Mouse (Mus musculus) liver, postnatal 0 days (tissue): ENCODE data around the gene Prdx2. TPM values are rescaled to one million over a fixed set of nuclear protein-coding genes. Genes with fewer than 3 reads are reported as not detected.

Source experiments
- ATAC-seq: fragments of 200-750 bp; cut with Nextera tagmentation; 2 replicates; pipeline ENCODE4 v1.8.0; 2017; ENCODE audit warnings: mild to moderate bottlenecking, moderate library complexity
- DNase-seq: peaks from one replicate; pipeline ENCODE4 v3.0.0-alpha.2; 2016
- H3K27ac ChIP-seq: fragments of 300-500 bp; sonication (generic); 2 replicates; pipeline ENCODE4 v1.5.1; 2014; ENCODE audit warnings: antibody characterized with exemption, moderate library complexity, mild to moderate bottlenecking, low read depth
- H3K27me3 ChIP-seq: fragments of 300-500 bp; sonication (generic); 2 replicates; pipeline ENCODE4 v1.6.1; 2014; ENCODE audit warnings: low read length, control low read depth, mixed read lengths; ENCODE audit not compliant: insufficient read depth
- H3K36me3 ChIP-seq: fragments of 300-500 bp; sonication (generic); replicated peaks from 2 replicates; pipeline ENCODE4 v1.6.1; 2014; ENCODE audit warnings: mild to moderate bottlenecking, control low read depth, low read length, moderate library complexity, mixed read lengths; ENCODE audit not compliant: insufficient read depth
- H3K4me1 ChIP-seq: fragments of 300-500 bp; sonication (generic); 2 replicates; pipeline ENCODE4 v1.6.1; 2014; ENCODE audit warnings: antibody characterized with exemption, mild to moderate bottlenecking, control low read depth; ENCODE audit not compliant: insufficient read depth
- H3K4me2 ChIP-seq: fragments of 300-500 bp; sonication (generic); 2 replicates; pipeline ENCODE4 v1.6.1; 2014; ENCODE audit warnings: low read depth, mild to moderate bottlenecking, low read length, moderate library complexity, mixed read lengths
- H3K4me3 ChIP-seq: fragments of 300-500 bp; sonication (generic); 2 replicates; pipeline ENCODE4 v1.5.1; 2014; ENCODE audit warnings: low read depth, low read length
- H3K9ac ChIP-seq: fragments of 300-500 bp; sonication (generic); replicated peaks from 2 replicates; pipeline ENCODE4 v1.6.1; 2014; ENCODE audit warnings: mild to moderate bottlenecking, moderate library complexity
- H3K9me3 ChIP-seq: fragments of 300-500 bp; sonication (generic); 2 replicates; pipeline ENCODE4 v1.6.1; 2016; ENCODE audit warnings: mild to moderate bottlenecking, control low read depth, low read length, mixed read lengths
- CTCF ChIP-seq: sonication (generic); IDR thresholded peaks from 2 replicates; pipeline ENCODE4 v1.5.1; 2016; ENCODE audit warnings: antibody characterized with exemption, low read depth
- EP300 ChIP-seq: IDR thresholded peaks from 2 replicates; pipeline ENCODE4 v1.6.1; 2016; ENCODE audit warnings: antibody characterized with exemption, low read depth, mild to moderate bottlenecking
- WGBS: fragments of 180-500 bp; shearing (Covaris S2); extraction: QIAGEN DNeasy Blood & Tissue Kit; methylation state at CpG from one replicate; pipeline ENCODE4 v1.1.7; 2014; ENCODE audit not compliant: insufficient replicate concordance; 5-methylcytosine and 5-hydroxymethylcytosine counted together
- polyA plus RNA-seq: library from polyadenylated mRNA; unstranded; fragments of >200 nt; fragmentation: Nextera tagmentation; extraction: Ambion mirVana; gene quantifications from 2 replicates; pipeline ENCODE4 v1.2.1, GENCODE M21; 2015

The Prdx2 gene
- polyA plus RNA-seq, 1 experiment from 2014 or later = 831 TPM

DNA sequence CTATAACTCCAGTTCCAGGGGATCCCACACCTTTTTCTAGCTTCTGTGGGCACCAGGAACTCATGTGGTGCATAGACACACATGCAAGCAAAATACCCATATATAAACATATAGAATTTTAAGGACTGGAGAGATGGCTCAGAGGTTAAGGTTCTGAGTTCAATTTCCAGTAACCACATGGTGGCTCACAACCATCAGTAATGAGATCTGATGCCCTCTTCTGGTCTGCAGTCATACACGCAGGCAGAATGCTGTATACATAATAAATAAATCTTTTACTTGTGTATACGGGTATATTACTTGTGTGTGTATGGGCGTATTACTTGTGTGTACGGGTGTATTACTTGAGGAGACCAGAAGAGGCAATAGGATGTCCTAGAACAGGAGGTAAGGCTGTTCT lies 5.4 kb upstream of the Prdx2 start:
- DNase-seq (no peak), ATAC-seq (no peak)
- H3K9me3 ChIP-seq = no peaks in the 10 kb centered on the region
- 80% methylated on average over 4 of the region's 4 CpGs for WGBS
- TF ChIP-seq CTCF = peak; percentile 49
- no peak for TF ChIP-seq EP300
- no peaks in the 10 kb centered on the region for H3K27me3 ChIP-seq
- H3K4me1 ChIP-seq = peaks cover 32% of the 10 kb centered on the region
- no peak overlapping the region for H3K9ac ChIP-seq
- H3K4me3 ChIP-seq = no peak overlapping the region
- H3K27ac ChIP-seq = no peak overlapping the region
- peak overlapping the region; percentile 97; the same call in 1 of the 2 replicates for H3K4me2 ChIP-seq
- peaks cover 13% of the 10 kb centered on the region; the same call in 1 of the 2 replicates for H3K36me3 ChIP-seq

DNA sequence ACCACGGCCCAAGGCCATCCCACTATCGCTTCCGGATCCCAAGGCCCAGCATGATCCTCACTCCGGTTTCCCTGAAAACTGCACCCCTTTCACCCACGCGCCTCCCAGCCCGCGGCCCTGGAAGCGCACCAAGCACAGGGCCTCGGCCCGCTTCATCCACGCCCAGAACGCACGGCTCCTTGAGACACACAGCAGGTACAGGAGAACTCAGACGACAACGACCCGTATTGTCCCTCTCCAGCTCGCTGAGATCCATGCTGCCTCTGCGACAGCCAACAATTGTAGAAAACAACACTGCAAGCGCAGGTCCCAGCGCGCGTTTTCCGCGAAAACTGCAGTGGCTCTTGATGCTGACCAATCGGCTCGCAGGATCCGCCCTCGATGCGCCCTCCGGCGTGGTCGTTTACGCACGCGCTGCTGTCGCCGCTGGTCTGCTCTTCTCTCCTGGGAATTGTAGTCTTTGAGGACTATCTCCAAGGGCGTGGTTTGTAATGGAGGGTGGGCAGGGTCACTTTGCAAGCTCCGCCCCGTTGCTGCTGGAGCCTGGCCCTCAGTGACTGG lies 3.6 kb upstream of the Prdx2 start:
- peak; percentile 85 for ATAC-seq
- TF ChIP-seq EP300 = no peak; the same call in 1 of the 2 replicates
- TF ChIP-seq CTCF = no peak

DNA sequence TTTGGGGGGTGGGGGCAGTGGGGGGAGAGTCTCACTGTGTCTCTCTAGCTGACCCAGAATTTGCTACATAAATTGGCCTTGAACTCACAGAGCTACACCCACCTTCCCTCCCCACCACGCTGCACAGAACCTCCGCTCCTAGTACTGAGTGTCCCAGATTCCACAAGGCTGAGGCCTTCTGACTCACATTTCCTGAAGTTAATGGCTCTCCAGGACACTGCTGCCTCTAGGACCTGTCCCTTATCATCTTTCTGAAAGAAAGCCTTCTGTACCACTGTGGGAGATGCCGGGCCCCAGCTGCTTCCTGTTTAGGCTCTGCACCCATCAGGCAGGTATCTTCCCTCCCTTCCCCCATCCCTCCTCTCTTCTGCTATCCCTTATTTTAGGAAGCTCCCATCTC lies 2.8 kb upstream of the Prdx2 start:
- Histone ChIP-seq H3K9ac (no peak overlapping the region; the same call in 1 of the 2 replicates), H3K4me3 (peak overlapping the region; percentile 2; the same call in 1 of the 2 replicates), H3K9me3 (no peaks in the 10 kb centered on the region), H3K4me2 (peak overlapping the region; percentile 97), H3K4me1 (peaks cover 37% of the 10 kb centered on the region), H3K27me3 (no peaks in the 10 kb centered on the region), H3K27ac (peak overlapping the region; percentile 98), H3K36me3 (peaks cover 13% of the 10 kb centered on the region)
- ATAC-seq (no peak), DNase-seq (no peak)
- 14% methylated on average over 3 of the region's 3 CpGs for WGBS
- TF ChIP-seq EP300 (no peak), CTCF (no peak)

More for the DNA sequence above, 3.6 kb upstream of the Prdx2 start:
- no peaks in the 10 kb centered on the region for H3K27me3 ChIP-seq
- peak overlapping the region; percentile 77 for H3K9ac ChIP-seq
- no peaks in the 10 kb centered on the region for H3K9me3 ChIP-seq
- peak; percentile 96 for DNase-seq
- peak overlapping the region; percentile 98 for H3K27ac ChIP-seq
- H3K36me3 ChIP-seq = peaks cover 13% of the 10 kb centered on the region; the same call in 1 of the 2 replicates
- H3K4me3 ChIP-seq = peak overlapping the region; percentile 72
- 2% methylated on average over 41 of the region's 41 CpGs for WGBS
- peaks cover 37% of the 10 kb centered on the region for H3K4me1 ChIP-seq
- peak overlapping the region; percentile 97 for H3K4me2 ChIP-seq

DNA sequence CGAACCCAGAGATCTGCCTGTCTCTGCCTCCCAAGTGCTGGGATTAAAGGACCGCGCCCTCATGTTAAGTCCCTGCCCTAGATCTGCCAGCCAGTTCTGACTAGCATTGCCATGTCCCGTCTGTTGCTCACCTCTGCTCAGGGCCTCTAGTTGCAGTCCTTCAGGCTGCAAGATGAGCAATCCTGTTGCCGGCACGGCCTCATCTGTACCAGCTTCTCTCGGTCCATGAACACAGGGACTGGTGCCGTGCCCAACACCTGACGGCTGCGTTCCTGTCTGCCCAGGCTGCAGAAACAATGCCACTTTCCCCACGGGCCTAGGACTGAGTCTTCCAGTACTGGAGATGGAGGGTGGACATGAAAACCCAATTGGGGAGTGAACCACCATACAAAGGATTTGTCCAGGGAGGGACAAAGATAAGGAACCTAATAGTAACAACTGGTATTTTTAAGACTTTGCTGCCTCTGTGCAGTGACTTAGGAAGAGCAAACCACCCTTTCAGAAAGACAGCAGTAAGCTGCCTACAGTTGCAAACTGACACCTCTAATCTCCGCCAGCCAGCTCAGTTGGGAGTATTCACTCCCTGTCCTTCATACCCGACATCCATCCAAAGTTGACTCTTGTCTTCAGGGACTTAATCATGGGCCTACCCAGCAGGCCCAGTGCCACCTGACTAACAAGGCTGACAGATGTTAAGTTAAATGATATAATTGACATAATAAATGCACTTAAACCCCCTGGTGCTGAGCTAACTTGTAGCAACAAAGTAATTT lies 1.7 kb upstream of the Prdx2 start:
- Histone ChIP-seq H3K27ac (peak overlapping the region; percentile 98), H3K27me3 (no peaks in the 10 kb centered on the region), H3K9me3 (no peaks in the 10 kb centered on the region), H3K9ac (peak overlapping the region; percentile 91; the same call in 1 of the 2 replicates), H3K36me3 (peaks cover 19% of the 10 kb centered on the region), H3K4me1 (peaks cover 37% of the 10 kb centered on the region), H3K4me2 (peak overlapping the region; percentile 96), H3K4me3 (0 out of 2 replicates have a peak overlapping the region, but pooled peaks have one; percentile 83)
- TF ChIP-seq EP300 (no peak), CTCF (no peak)
- ATAC-seq (no peak), DNase-seq (no peak)
- 86% methylated on average over 13 of the region's 13 CpGs for WGBS

DNA sequence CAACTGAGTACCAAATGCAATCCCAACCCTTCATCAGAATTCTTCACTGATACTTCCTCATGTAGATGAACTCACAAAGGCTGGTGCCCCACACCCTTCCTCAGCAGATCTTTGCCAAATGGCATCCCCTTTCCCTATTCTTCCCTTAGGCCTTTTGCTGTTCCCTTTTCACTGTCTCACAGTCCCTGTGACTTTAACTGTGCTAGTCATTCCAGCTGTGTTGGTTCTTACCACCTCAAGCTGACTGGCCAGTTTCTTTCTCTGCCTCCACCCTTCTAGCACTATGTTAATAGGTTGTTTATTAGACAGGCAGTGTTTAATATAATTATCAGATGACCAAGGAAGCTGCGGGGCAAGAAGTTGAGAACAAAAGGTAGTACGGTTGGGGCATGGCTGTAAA lies 737 bp upstream of the Prdx2 start:
- Histone ChIP-seq H3K36me3 (peaks cover 26% of the 10 kb centered on the region), H3K4me1 (peaks cover 45% of the 10 kb centered on the region), H3K27ac (peak overlapping the region; percentile 98), H3K4me3 (peak overlapping the region; percentile 83), H3K4me2 (peak overlapping the region; percentile 96), H3K9ac (peak overlapping the region; percentile 91), H3K27me3 (no peaks in the 10 kb centered on the region), H3K9me3 (no peaks in the 10 kb centered on the region)
- no peak for TF ChIP-seq EP300
- TF ChIP-seq CTCF = no peak
- no peak for DNase-seq
- no peak for ATAC-seq
- 12% methylated on average over 2 of the region's 2 CpGs for WGBS

DNA sequence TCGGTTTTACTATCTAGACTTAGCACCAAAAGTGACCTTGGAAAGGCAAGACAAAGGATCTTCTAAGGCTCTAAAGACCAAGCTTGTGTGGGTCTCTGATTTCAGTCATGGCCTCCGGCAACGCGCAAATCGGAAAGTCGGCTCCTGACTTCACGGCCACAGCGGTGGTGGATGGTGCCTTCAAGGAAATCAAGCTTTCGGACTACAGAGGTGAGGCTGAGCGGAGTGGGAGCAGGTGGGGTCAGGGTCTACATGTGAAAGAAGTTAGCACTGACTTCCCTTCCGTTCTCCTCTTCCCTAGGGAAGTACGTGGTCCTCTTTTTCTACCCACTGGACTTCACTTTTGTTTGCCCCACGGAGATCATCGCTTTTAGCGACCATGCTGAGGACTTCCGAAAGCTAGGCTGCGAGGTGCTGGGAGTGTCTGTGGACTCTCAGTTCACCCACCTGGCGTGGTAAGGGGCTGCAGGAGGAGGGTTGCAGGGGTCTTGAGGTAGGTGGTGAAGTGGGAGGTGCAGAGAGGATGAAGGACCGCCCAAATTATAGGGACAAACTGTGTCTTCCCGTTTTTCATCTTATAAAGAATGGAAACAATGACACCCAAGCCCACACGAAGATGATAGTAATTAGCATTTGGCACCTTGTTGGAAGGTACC lies 876 bp downstream of the Prdx2 start:
- 10% methylated on average over 21 of the region's 21 CpGs for WGBS
- H3K36me3 ChIP-seq = peaks cover 39% of the 10 kb centered on the region
- peaks cover 55% of the 10 kb centered on the region for H3K4me1 ChIP-seq
- TF ChIP-seq CTCF (no peak), EP300 (no peak)
- peak overlapping the region; percentile 98 for H3K27ac ChIP-seq
- DNase-seq = peak; percentile 34
- no peaks in the 10 kb centered on the region for H3K27me3 ChIP-seq
- H3K9me3 ChIP-seq = no peaks in the 10 kb centered on the region
- H3K4me2 ChIP-seq = peak overlapping the region; percentile 96
- H3K4me3 ChIP-seq = peak overlapping the region; percentile 83
- H3K9ac ChIP-seq = peak overlapping the region; percentile 91
- ATAC-seq = no peak
